Mouse (Mus musculus): ENCODE measurements around the gene Gm26558.

Gm26558 gene

GRCm38 (mm10) chr2:70648271-70648670 is 13.6 kb downstream of the Gm26558 start:
- no peak for DNase-seq (ENCODE audit: low spot score)

- no peak for DNase-seq (ENCODE audit: low spot score)
These were observed 14.2 kb downstream of the Gm26558 start for GRCm38 (mm10) chr2:70647681-70648080.

GRCm38 (mm10) chr2:70645266-70645780 is 16.6 kb downstream of the Gm26558 start:
- no peak for DNase-seq (ENCODE audit: low spot score)

GRCm38 (mm10) chr2:70642971-70643565 is 18.8 kb downstream of the Gm26558 start:
- DNase-seq (ENCODE audit: low spot score) = no peak

DNA sequence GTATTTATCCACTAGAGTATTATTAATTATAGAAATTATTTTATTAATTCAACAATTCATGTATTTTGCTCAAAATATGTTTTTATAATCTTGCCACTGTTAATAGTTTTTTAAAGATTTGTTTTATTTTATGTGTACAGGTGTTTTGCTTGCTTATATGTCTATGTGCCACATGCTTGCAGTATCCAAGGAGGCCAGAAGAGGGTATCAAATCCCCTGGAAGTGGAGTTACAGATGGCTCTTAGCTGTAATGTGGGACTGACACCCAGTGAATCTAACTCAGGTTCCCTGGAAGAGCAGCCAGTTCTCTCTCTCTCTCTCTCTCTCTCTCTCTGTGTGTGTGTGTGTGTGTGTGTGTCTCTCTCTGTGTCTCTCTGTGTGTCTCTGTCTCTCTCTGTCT is 20.9 kb downstream of the Gm26558 start:
- no peak for DNase-seq (ENCODE audit: low spot score)

- no peak for DNase-seq (ENCODE audit: low spot score)
These were observed 27.7 kb downstream of the Gm26558 start for GRCm38 (mm10) chr2:70634028-70634690.

DNA sequence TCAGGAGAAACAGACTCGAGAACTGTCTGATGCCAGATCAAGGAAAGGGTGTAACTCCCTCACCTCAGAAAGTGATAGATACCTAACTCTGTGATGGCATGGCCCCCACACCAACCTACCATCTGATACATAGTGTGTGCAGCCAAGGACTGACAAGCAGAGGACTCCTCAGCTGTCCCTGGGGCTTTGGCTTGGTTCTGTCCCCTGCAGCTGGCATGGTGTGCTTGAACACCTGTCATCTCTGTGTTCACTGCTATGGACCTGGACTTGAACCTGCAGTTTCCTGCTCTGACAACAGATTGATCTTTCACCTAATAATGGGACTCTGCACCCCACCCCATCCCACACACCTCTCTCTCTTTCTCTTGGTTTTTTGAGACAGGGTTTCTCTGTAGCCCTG is 29.5 kb downstream of the Gm26558 start:
- DNase-seq (ENCODE audit: low spot score) = no peak

GRCm38 (mm10) chr2:70631321-70631720 is 30.6 kb downstream of the Gm26558 start:
- no peak for DNase-seq (ENCODE audit: low spot score)

- DNase-seq (ENCODE audit: low spot score) = no peak
These were observed 32.0 kb downstream of the Gm26558 start for GRCm38 (mm10) chr2:70629921-70630320.

GRCm38 (mm10) chr2:70629339-70629761 is 32.6 kb downstream of the Gm26558 start:
- no peak for DNase-seq (ENCODE audit: low spot score)

GRCm38 (mm10) chr2:70628397-70628796 is 33.5 kb downstream of the Gm26558 start:
- no peak for DNase-seq (ENCODE audit: low spot score)

GRCm38 (mm10) chr2:70625761-70626160 is 36.1 kb downstream of the Gm26558 start:
- no peak for DNase-seq (ENCODE audit: low spot score)

DNA sequence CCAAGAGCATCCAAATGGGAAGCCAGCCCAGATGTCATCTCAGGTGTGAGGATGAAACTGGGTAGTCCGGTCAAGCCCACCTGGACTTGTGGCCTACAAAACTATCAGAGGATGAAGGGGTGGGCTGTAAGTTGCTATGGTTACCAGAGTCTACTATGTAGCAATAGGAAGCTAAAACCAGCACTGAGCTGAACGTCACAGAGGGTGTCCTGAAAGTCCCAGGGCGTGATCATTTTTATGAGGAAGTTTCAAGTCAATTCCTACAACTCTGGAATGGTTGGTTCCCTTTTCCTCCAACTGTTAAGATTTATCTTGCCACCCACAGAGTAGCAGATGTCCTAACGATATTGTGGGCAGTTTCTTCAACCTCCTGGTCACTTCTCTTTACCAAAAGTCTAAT is 39.7 kb downstream of the Gm26558 start:
- DNase-seq (ENCODE audit: low spot score) = no peak

DNA sequence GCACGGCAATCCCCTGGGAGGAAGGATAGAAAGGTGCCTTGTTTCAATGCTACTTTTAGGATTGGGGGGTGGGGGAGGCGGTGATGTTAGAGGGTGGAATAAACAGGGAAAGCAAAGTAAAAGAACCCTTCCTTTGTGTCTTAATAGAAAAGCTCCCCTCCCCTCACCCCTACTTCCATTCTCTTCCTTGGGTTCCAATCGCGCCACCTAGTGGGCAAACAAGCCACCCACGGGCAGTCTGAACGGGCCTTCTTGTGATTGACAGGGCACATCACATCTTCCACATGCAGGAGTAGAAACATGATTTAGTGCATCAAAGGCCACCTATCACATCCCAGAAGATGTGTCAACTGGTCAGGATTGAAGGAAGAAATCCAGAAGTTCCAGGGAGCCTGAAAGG is 41.7 kb downstream of the Gm26558 start:
- DNase-seq (ENCODE audit: low spot score) = peak; percentile 22

DNA sequence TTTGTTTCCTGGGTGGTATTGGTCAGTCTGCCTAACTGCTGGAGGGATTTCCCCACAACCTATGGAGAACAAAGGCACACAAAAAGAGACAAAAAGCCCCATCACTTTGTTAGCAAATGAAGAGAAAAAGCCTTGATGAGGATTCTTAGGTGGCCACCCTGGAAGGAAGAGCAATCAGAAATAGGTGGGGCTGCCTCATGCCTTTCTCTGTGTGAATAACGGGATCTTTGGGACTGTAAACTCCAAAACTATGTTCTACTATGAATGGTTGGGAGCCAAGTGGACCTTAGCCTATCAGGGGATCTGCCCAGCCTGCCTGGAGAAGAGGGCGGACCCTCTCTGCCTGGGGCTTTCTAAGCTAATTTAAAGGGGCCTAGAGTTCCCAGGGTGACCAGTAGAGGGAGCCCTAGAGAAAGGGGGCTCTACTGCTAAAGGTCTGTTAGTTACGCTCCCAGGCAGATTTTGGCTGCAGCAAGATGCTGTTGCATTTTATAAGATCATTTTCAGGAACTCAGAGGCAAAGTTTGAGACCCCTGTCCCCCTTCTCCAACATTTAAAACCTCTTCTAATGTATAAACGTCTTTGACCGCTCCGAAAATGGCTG is 42.6 kb downstream of the Gm26558 start:
- DNase-seq (ENCODE audit: low spot score) = no peak

DNA sequence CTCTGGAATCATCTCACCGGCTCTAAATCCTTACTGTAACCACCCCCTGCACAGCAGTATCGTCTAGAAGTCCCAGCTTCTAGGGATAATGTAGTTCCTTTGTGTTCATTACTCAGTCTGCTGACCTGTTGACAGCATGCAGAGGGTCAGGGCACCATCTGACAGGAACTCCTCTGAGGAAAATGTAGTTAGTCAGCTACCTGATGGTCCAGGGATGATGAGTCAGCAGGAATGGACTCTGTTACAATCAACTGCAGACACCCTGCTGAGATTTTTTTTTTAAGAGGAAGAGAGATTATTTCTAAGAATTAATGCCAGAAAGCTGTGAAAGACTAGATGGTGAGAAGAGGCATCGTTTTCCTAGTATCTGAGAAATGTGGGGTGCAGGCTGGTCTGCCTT is 45.3 kb downstream of the Gm26558 start:
- DNase-seq (ENCODE audit: low spot score) = no peak

GRCm38 (mm10) chr2:70616076-70616475 is 45.8 kb downstream of the Gm26558 start:
- no peak for DNase-seq (ENCODE audit: low spot score)

- peak; percentile 50 for DNase-seq (ENCODE audit: low spot score)
These were observed 47.1 kb downstream of the Gm26558 start for GRCm38 (mm10) chr2:70614745-70615351.

Measured in spleen, adult 12 weeks (tissue).